Mouse (Mus musculus) MEL (cell line): ENCODE results near the gene Slc51a. TPM values are rescaled to one million over a fixed set of nuclear protein-coding genes. Genes with fewer than 3 reads are reported as not detected.

ENCODE experiments used
- DNase-seq: peaks from one replicate; pipeline ENCODE4 v3.0.0; 2011; ENCODE audit warnings: low read depth, low spot score
- H3K27ac ChIP-seq: 2 replicates; pipeline ENCODE4 v1.5.1; 2012; ENCODE audit warnings: low read depth, mild to moderate bottlenecking, control low read depth, low read length, moderate library complexity; ENCODE audit not compliant: control insufficient read depth
- H3K27me3 ChIP-seq, 2 experiments: fragments of 150-350 bp in 1 of 2; sonication (generic) in 1 of 2; 2 replicates each; pipeline ENCODE4 v1.6.1; 2012; ENCODE audit warnings: low read length in 2 of 2, mild to moderate bottlenecking in 2 of 2, improper control_type of control experiment in 1 of 2, moderate library complexity in 1 of 2; ENCODE audit not compliant: insufficient read depth in 2 of 2, control insufficient read depth in 1 of 2
- H3K36me3 ChIP-seq, 2 experiments: 2 replicates each; pipeline ENCODE4 v1.6.1; 2012 to 2014; ENCODE audit warnings: low read length in 2 of 2, improper control_type of control experiment in 1 of 2, inconsistent platforms in 1 of 2, mild to moderate bottlenecking in 1 of 2; ENCODE audit not compliant: insufficient read depth in 2 of 2, control insufficient read depth in 1 of 2
- H3K4me1 ChIP-seq, 2 experiments: fragments of 150-350 bp in 1 of 2; sonication (generic) in 1 of 2; 2 replicates each; pipeline ENCODE4 v1.6.1; 2012; ENCODE audit warnings: low read length in 2 of 2, improper control_type of control experiment in 1 of 2, mild to moderate bottlenecking in 1 of 2; ENCODE audit not compliant: insufficient read depth in 2 of 2, control insufficient read depth in 1 of 2
- H3K4me3 ChIP-seq, 2 experiments: fragments of 150-350 bp in 1 of 2; sonication (generic) in 1 of 2; 2 replicates each; pipeline ENCODE4 v1.5.1; 2012; ENCODE audit warnings: low read depth in 2 of 2, low read length in 2 of 2, mild to moderate bottlenecking in 2 of 2, moderate library complexity in 2 of 2, control low read depth in 1 of 2, improper control_type of control experiment in 1 of 2; ENCODE audit not compliant: control insufficient read depth in 1 of 2, insufficient read depth in 1 of 2
- H3K79me2 ChIP-seq: 2 replicates; pipeline ENCODE4 v1.6.1; 2012; ENCODE audit warnings: mild to moderate bottlenecking, low read length, moderate library complexity; ENCODE audit not compliant: control insufficient read depth, poor library complexity, insufficient read depth
- H3K9ac ChIP-seq: 2 replicates; pipeline ENCODE4 v1.6.1; 2012; ENCODE audit warnings: low read depth, mild to moderate bottlenecking, control low read depth, low read length, moderate library complexity; ENCODE audit not compliant: control insufficient read depth, poor library complexity, severe bottlenecking
- H3K9me3 ChIP-seq: fragments of 150-350 bp; sonication (generic); replicated peaks from 2 replicates; pipeline ENCODE4 v1.6.1; 2012; ENCODE audit warnings: mild to moderate bottlenecking, low read length, improper control_type of control experiment, moderate library complexity; ENCODE audit not compliant: insufficient read depth
- CHD1 ChIP-seq: IDR thresholded peaks from 2 replicates; pipeline ENCODE4 v1.6.1; 2012; ENCODE audit warnings: low read depth, mild to moderate bottlenecking, inconsistent platforms, low read length, improper control_type of control experiment
- CHD2 ChIP-seq: IDR thresholded peaks from 2 replicates; pipeline ENCODE4 v1.6.1; 2011; ENCODE audit warnings: low read length, improper control_type of control experiment
- CTCF ChIP-seq, 3 experiments: IDR thresholded peaks in 2 of 3; conservative IDR thresholded peaks in 1 of 3; 2 replicates each; pipeline ENCODE4 v1.5.1; 2011 to 2012; ENCODE audit warnings: low read length in 3 of 3, low read depth in 2 of 3, mild to moderate bottlenecking in 2 of 3, improper control_type of control experiment in 1 of 3, inconsistent platforms in 1 of 3, mixed read lengths in 1 of 3, moderate library complexity in 1 of 3; ENCODE audit not compliant: control insufficient read depth in 1 of 3, insufficient read depth in 1 of 3, poor library complexity in 1 of 3, severe bottlenecking in 1 of 3
- E2F4 ChIP-seq: IDR thresholded peaks from 2 replicates; pipeline ENCODE4 v1.6.1; 2011; ENCODE audit warnings: low read depth, low read length, improper control_type of control experiment, borderline replicate concordance
- ETS1 ChIP-seq: IDR thresholded peaks from 2 replicates; pipeline ENCODE4 v1.6.1; 2012; ENCODE audit warnings: low read depth, mild to moderate bottlenecking, inconsistent platforms, low read length, improper control_type of control experiment, moderate library complexity
- GABPA ChIP-seq: IDR thresholded peaks from 2 replicates; pipeline ENCODE4 v1.6.1; 2012; ENCODE audit warnings: low read depth, mild to moderate bottlenecking, inconsistent platforms, low read length, improper control_type of control experiment, moderate library complexity
- GATA1 ChIP-seq: IDR thresholded peaks from 2 replicates; pipeline ENCODE4 v1.6.1; 2011; ENCODE audit warnings: low read depth, low read length, improper control_type of control experiment
- MAFK ChIP-seq: IDR thresholded peaks from 2 replicates; pipeline ENCODE4 v1.6.1; 2011; ENCODE audit warnings: low read depth, mild to moderate bottlenecking, low read length, improper control_type of control experiment, borderline replicate concordance
- MAX ChIP-seq: IDR thresholded peaks from 2 replicates; pipeline ENCODE4 v1.6.1; 2011; ENCODE audit warnings: low read length, improper control_type of control experiment
- MAZ ChIP-seq: IDR thresholded peaks from 2 replicates; pipeline ENCODE4 v1.6.1; 2012; ENCODE audit warnings: low read depth, mild to moderate bottlenecking, inconsistent platforms, low read length, improper control_type of control experiment
- MYC ChIP-seq: IDR thresholded peaks from 2 replicates; pipeline ENCODE4 v1.6.1; 2011; ENCODE audit warnings: low read depth, mild to moderate bottlenecking, low read length, improper control_type of control experiment, moderate library complexity
- POLR2A ChIP-seq, 2 experiments: IDR thresholded peaks; 2 replicates each; pipeline ENCODE4 v1.6.1; 2011 to 2012; ENCODE audit warnings: low read length in 2 of 2, mild to moderate bottlenecking in 2 of 2, control low read depth in 1 of 2, improper control_type of control experiment in 1 of 2, low read depth in 1 of 2, moderate library complexity in 1 of 2; ENCODE audit not compliant: control insufficient read depth in 1 of 2, insufficient read depth in 1 of 2, poor library complexity in 1 of 2
- POLR2AphosphoS2 ChIP-seq: IDR thresholded peaks from 2 replicates; pipeline ENCODE4 v1.6.1; 2011; ENCODE audit warnings: low read length, improper control_type of control experiment
- RCOR1 ChIP-seq: IDR thresholded peaks from 2 replicates; pipeline ENCODE4 v1.6.1; 2012; ENCODE audit warnings: low read depth, mild to moderate bottlenecking, inconsistent platforms, low read length, improper control_type of control experiment
- SIN3A ChIP-seq: IDR thresholded peaks from 2 replicates; pipeline ENCODE4 v1.6.1; 2012; ENCODE audit warnings: low read length, improper control_type of control experiment, inconsistent platforms
- SMC3 ChIP-seq: IDR thresholded peaks from 2 replicates; pipeline ENCODE4 v1.6.1; 2011; ENCODE audit warnings: low read depth, low read length, improper control_type of control experiment
- TAL1 ChIP-seq: IDR thresholded peaks from 2 replicates; pipeline ENCODE4 v1.6.1; 2012; ENCODE audit warnings: mild to moderate bottlenecking, inconsistent platforms, low read length, moderate library complexity, mixed read lengths
- TBP ChIP-seq: IDR thresholded peaks from 2 replicates; pipeline ENCODE4 v1.8.0; 2011; ENCODE audit warnings: low read depth, low read length, improper control_type of control experiment
- TCF12 ChIP-seq: IDR thresholded peaks from 2 replicates; pipeline ENCODE4 v1.6.1; 2014; ENCODE audit warnings: low read depth, mild to moderate bottlenecking, inconsistent platforms, low read length, improper control_type of control experiment, moderate library complexity
- USF1 ChIP-seq: IDR thresholded peaks from 2 replicates; pipeline ENCODE4 v1.6.1; 2014; ENCODE audit warnings: low read depth, mild to moderate bottlenecking, inconsistent platforms, low read length, improper control_type of control experiment, moderate library complexity
- USF2 ChIP-seq, 2 experiments: IDR thresholded peaks; 2 replicates each; pipeline ENCODE4 v1.6.1; 2011 to 2012; ENCODE audit warnings: improper control_type of control experiment in 2 of 2, low read length in 2 of 2, borderline replicate concordance in 1 of 2, inconsistent platforms in 1 of 2, low read depth in 1 of 2, mild to moderate bottlenecking in 1 of 2; ENCODE audit not compliant: insufficient read depth in 1 of 2
- ZC3H11A ChIP-seq: IDR thresholded peaks from 2 replicates; pipeline ENCODE4 v1.6.1; 2012; ENCODE audit warnings: low read depth, mild to moderate bottlenecking, inconsistent platforms, low read length, improper control_type of control experiment
- ZKSCAN1 ChIP-seq: IDR thresholded peaks from 2 replicates; pipeline ENCODE4 v1.6.1; 2012; ENCODE audit warnings: low read depth, mild to moderate bottlenecking, inconsistent platforms, low read length, improper control_type of control experiment, moderate library complexity
- ZNF384 ChIP-seq: IDR thresholded peaks from 2 replicates; pipeline ENCODE4 v1.6.1; 2012; ENCODE audit warnings: low read depth, mild to moderate bottlenecking, inconsistent platforms, low read length, improper control_type of control experiment
- polyA plus RNA-seq, 2 experiments: library from polyadenylated mRNA; stranded (reverse) in 1 of 2; unstranded in 1 of 2; fragments of >175 nt in 1 of 2; fragments of >200 nt in 1 of 2; gene quantifications; 2 replicates each; pipeline versions ENCODE4 v1.2.1 to v1.2.4; 2012; ENCODE audit warnings: low replicate concordance in 2 of 2, low read depth in 1 of 2; ENCODE audit not compliant: insufficient read length in 2 of 2, insufficient read depth in 1 of 2, missing spikeins in 1 of 2
- total RNA-seq: library from RNA; depleted of rRNA; stranded (reverse); fragments of 300-350 nt; gene quantifications from 2 replicates; pipeline ENCODE4 v1.2.3, GENCODE M21; 2012

Slc51a gene
- total and polyA plus RNA-seq, 3 experiments = 4.6 to 14.5 TPM; not detected in 1

DNA sequence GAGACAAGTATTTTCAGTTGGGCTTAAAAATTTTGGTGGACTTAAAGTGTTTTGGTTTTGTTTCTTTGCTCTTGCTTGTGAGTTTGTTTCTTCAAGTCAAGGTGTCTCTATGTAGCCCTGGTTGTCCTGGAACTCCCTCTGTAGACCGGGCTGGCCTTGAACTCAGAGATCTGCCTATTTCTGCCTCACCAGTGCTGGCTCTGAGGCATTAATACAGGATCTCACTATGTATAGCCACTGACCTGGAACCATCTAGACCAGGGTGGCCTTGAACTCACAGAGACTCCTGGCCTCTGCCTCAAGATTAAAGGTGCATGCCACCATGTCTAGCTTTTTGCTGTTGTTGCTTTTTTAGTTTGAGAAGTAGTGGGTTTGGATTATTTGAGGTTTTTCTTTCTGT is 55.8 kb downstream of the Slc51a start:
- peaks cover 17 to 20% of the 10 kb centered on the region in 2 experiments for H3K4me1 ChIP-seq
- DNase-seq = peak; percentile 37

DNA sequence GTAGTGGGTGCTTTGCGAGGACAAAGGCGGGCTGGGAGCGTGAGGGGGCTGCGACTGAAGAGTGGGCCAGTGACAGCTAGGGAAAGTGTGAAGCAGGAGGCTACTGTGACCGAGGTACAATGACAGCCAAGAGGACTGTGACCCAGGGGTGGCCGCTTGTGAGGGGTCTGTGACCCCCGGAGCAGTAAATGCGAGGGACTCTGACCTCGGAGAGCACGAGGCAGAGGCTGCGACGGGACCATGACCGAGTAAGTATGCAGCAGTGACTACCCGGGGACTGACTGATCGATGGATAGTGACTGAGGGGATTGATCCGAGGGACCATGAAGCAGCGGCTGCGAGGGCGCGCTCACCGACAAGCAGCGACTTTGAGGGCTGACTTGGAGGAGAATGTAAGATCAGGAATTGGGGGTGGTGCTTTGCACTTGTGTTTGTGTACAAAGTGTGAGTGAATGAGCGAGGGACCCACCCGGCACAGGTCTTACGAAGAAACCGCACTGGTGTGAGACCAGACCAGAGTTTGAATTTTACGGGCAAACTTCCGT is 56.6 kb downstream of the Slc51a start:
- Histone ChIP-seq H3K9me3 (no peaks in the 10 kb centered on the region), H3K27ac (peak overlapping the region; percentile 43), H3K9ac (peak overlapping the region; percentile 77), H3K36me3 (peaks cover 0 to 29% of the 10 kb centered on the region in 2 experiments; a peak in 2 of 4 replicates), H3K4me3 (peak overlapping the region; percentile 75 to 82), H3K4me1 (peaks cover 12 to 16% of the 10 kb centered on the region in 2 experiments), H3K79me2 (peaks cover 18% of the 10 kb centered on the region), H3K27me3 (no peaks in the 10 kb centered on the region)
- TF ChIP-seq SMC3 = no peak
- TF ChIP-seq MAX = peak; percentile 21; the same call in 1 of the 2 replicates
- peak in 1 of 2 experiments; percentile 17; a peak in 1 of 4 replicates for TF ChIP-seq POLR2A (IDR thresholded peaks at IDR 0.05; ENCODE audit: control insufficient read depth in 1 of 2, insufficient read depth in 1 of 2, low read depth in 1 of 2, low read length in 2 of 2, poor library complexity in 1 of 2)
- no peak for DNase-seq

More for the DNA sequence above, 55.8 kb downstream of the Slc51a start:
- TF ChIP-seq USF2 (IDR thresholded peaks at IDR 0.05; ENCODE audit: borderline replicate concordance in 1 of 2, insufficient read depth in 1 of 2, low read depth in 1 of 2, low read length in 2 of 2) (no peak), SIN3A (peak; percentile 40; the same call in 1 of the 2 replicates), TAL1 (no peak)
- peak overlapping the region; percentile 77 for H3K9ac ChIP-seq
- H3K36me3 ChIP-seq = peaks cover 0 to 36% of the 10 kb centered on the region in 2 experiments; a peak in 3 of 4 replicates
- H3K9me3 ChIP-seq = no peaks in the 10 kb centered on the region
- H3K79me2 ChIP-seq = peaks cover 18% of the 10 kb centered on the region
- H3K27me3 ChIP-seq = no peaks in the 10 kb centered on the region
- peak overlapping the region; percentile 20 to 82 for H3K4me3 ChIP-seq
- peak overlapping the region; percentile 16; the same call in 1 of the 2 replicates for H3K27ac ChIP-seq

DNA sequence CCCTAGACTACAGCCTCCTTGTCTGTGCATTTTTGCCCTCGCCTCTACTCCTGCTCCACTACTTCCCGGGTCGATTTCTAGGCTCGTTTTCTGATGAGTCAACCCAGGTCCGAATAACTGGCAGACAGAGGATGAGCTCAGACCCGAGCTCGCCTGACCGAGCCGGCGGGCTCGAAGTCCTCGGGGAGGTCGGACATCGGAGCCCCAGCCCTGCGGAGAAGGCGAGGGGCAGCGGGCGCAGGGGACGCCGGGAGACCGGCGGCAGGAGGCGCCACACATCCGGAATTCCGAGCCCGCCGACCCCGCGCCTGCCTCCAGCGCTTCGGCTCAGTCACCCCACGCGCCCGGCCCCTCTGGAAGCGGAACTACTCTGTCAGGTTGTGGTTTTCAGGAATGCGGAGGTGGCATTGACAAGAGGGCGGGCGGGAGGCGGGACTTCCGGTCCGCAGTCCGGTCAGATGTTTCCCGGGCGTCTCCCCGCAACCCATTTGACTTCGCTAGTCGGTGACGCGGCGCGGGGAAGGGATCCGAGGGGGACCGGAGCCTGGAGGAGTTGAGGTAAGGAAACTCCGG is 57.1 kb downstream of the Slc51a start, which contains the start of gene Pcyt1a:
Pcyt1a (plus strand) TSS at position 448 of the 573 bp plus-strand sequence.
- Histone ChIP-seq H3K27me3 (no peaks in the 10 kb centered on the region), H3K79me2 (peaks cover 18% of the 10 kb centered on the region), H3K4me3 (peak within 1 kb of the TSS; percentile 75 to 82), H3K4me1 (peaks cover 12 to 16% of the 10 kb centered on the region in 2 experiments), H3K27ac (peak within 1 kb of the TSS; percentile 85), H3K36me3 (peaks cover 0 to 27% of the 10 kb centered on the region in 2 experiments; a peak in 2 of 4 replicates), H3K9ac (peak within 1 kb of the TSS; percentile 91), H3K9me3 (no peaks in the 10 kb centered on the region)
- DNase-seq = peak; percentile 97
- TF ChIP-seq CHD1 = no peak
- no peak for TF ChIP-seq ZNF384
- peak; percentile 60; the same call in 1 of the 2 replicates for TF ChIP-seq POLR2AphosphoS2
- no peak for TF ChIP-seq USF2 (IDR thresholded peaks at IDR 0.05; ENCODE audit: borderline replicate concordance in 1 of 2, insufficient read depth in 1 of 2, low read depth in 1 of 2, low read length in 2 of 2)
- TF ChIP-seq ZC3H11A = no peak
- no peak for TF ChIP-seq SMC3
- TF ChIP-seq MYC = no peak
- TF ChIP-seq MAZ = no peak; the same call in 1 of the 2 replicates
- no peak for TF ChIP-seq MAFK
- TF ChIP-seq RCOR1 = no peak
- TF ChIP-seq TBP = peak; percentile 89
- TF ChIP-seq USF1 = peak; percentile 72
- TF ChIP-seq TAL1 = no peak
- peak; percentile 84 for TF ChIP-seq TCF12
- TF ChIP-seq CHD2 = no peak
- no peak for TF ChIP-seq E2F4
- TF ChIP-seq ETS1 = peak; percentile 86
- no peak for TF ChIP-seq GABPA
- peak; percentile 86 for TF ChIP-seq MAX
- no peak for TF ChIP-seq GATA1
- TF ChIP-seq CTCF (IDR thresholded peaks at IDR 0.05 in 2 of 3, conservative IDR thresholded peaks at IDR 0.05 in 1 of 3; ENCODE audit: control insufficient read depth in 1 of 3, insufficient read depth in 1 of 3, low read depth in 2 of 3, low read length in 3 of 3, poor library complexity in 1 of 3, severe bottlenecking in 1 of 3) = peak in 2 of 3 experiments; percentile 9 to 38; a peak in 2 of 6 replicates
- 0 out of 2 replicates have a peak, but pooled peaks have one; percentile 7 for TF ChIP-seq ZKSCAN1
